ENCODE assay signal across 21 mouse cellular contexts in genomic region chr11:48820308-48820674, GRCm38 (mm10). TPM values are rescaled to one million over a fixed set of nuclear protein-coding genes. Genes with fewer than 3 reads are reported as not detected.
A peak's percentile ranks its signal among the peaks of the same experiment; 100 is the strongest.
DNase-seq lines count a peak whose midpoint lies in the region; ATAC-seq and TF ChIP-seq lines count a peak whose summit lies in the region.
"Had no signal": no experiment of that assay in that cellular context is flagged by ENCODE, and none has a peak within 500 bp of the region (broad histone marks: within the 10 kb centered on the region; RNA-seq: fewer than 3 reads in every experiment).

No protein-coding gene starts in this region.

- 0 out of 2 replicates have a peak overlapping the region, but pooled peaks have one; percentile 29 for H3K27ac ChIP-seq in heart, embryonic 10.5 days
- no peak overlapping the region for H3K27ac ChIP-seq in heart, adult 2 months
- no peak overlapping the region; the same call in 1 of the 2 replicates for H3K27ac ChIP-seq in kidney, adult 2 months (ENCODE audit: insufficient read depth, low read depth, low read length)
- peak overlapping the region; percentile 23; the same call in 1 of the 2 replicates for H3K27ac ChIP-seq in stomach, embryonic 15.5 days
- no peak overlapping the region for H3K27ac ChIP-seq in forebrain, embryonic 11.5 days (ENCODE audit: low read depth, low read length)
- H3K27ac ChIP-seq: embryonic facial prominence, embryonic 12.5 days; forebrain, embryonic 10.5 days; hindbrain, embryonic 15.5 days; midbrain, embryonic 12.5 days had no signal

- H3K9ac ChIP-seq in heart, adult 2 months (ENCODE audit: low read depth, low read length) = no peak overlapping the region
- no peak overlapping the region for H3K9ac ChIP-seq in stomach, embryonic 15.5 days
- H3K9ac ChIP-seq in forebrain, embryonic 11.5 days (ENCODE audit: low read length) = no peak overlapping the region
- H3K9ac ChIP-seq: embryonic facial prominence, embryonic 12.5 days; hindbrain, embryonic 15.5 days; midbrain, embryonic 12.5 days had no signal

- no peak for DNase-seq in heart, embryonic 10.5 days (ENCODE audit: low spot score)
- DNase-seq in heart, adult 2 months = no peak
- peak; percentile 49 for DNase-seq in kidney, adult 2 months
- no peak for DNase-seq in kidney, adult 11 months
- DNase-seq in adipocyte (ENCODE audit: low spot score) = peak; percentile 82
- DNase-seq in forebrain, embryonic 11.5 days (ENCODE audit: low spot score) = no peak
- no peak for DNase-seq in thymus, postnatal 4 days
- DNase-seq: cerebellum, postnatal 25 days; kidney, adult 9 months; kidney, postnatal 4 days; layer of hippocampus, postnatal 36 days; left cerebral cortex, postnatal 4 days; lung, postnatal 36 days; right cerebral cortex, adult 18-20 months; spleen, adult 18-20 months had no signal

- no peak for ATAC-seq in stomach, embryonic 15.5 days (ENCODE audit: insufficient read depth, low FRiP score, low read depth)
- ATAC-seq in forebrain, embryonic 11.5 days (replicated peaks; ENCODE audit: low FRiP score) = no peak
- ATAC-seq: Patski had no signal

- no peaks in the 10 kb centered on the region for H3K9me3 ChIP-seq in heart, embryonic 10.5 days
- no peaks in the 10 kb centered on the region for H3K9me3 ChIP-seq in stomach, embryonic 15.5 days
- no peaks in the 10 kb centered on the region for H3K9me3 ChIP-seq in forebrain, embryonic 11.5 days (ENCODE audit: control insufficient read depth, low read length)
- H3K9me3 ChIP-seq: embryonic facial prominence, embryonic 12.5 days; forebrain, embryonic 10.5 days; hindbrain, embryonic 15.5 days; midbrain, embryonic 12.5 days had no signal

- no peaks in the 10 kb centered on the region for H3K79me2 ChIP-seq in heart, adult 2 months (replicated peaks; ENCODE audit: control insufficient read depth, insufficient read depth, low read length)

- peaks cover 12% of the 10 kb centered on the region for H3K4me1 ChIP-seq in heart, embryonic 10.5 days
- H3K4me1 ChIP-seq in heart, adult 2 months (ENCODE audit: control insufficient read depth, insufficient read depth, low read length) = peaks cover 5% of the 10 kb centered on the region
- peaks cover 10% of the 10 kb centered on the region for H3K4me1 ChIP-seq in kidney, adult 2 months (ENCODE audit: control insufficient read depth, insufficient read depth, low read length)
- peaks cover 26% of the 10 kb centered on the region for H3K4me1 ChIP-seq in stomach, embryonic 15.5 days
- H3K4me1 ChIP-seq in forebrain, embryonic 11.5 days (replicated peaks; ENCODE audit: control insufficient read depth, insufficient read depth, low read length) = peaks cover 12% of the 10 kb centered on the region

- no peak overlapping the region for H3K4me2 ChIP-seq in stomach, embryonic 15.5 days
- no peak overlapping the region for H3K4me2 ChIP-seq in forebrain, embryonic 11.5 days (ENCODE audit: low read depth, low read length, severe bottlenecking)
- H3K4me2 ChIP-seq: embryonic facial prominence, embryonic 12.5 days; hindbrain, embryonic 15.5 days; midbrain, embryonic 12.5 days had no signal

- no peak for TF ChIP-seq EP300 in heart, adult 2 months (IDR thresholded peaks at IDR 0.05; ENCODE audit: insufficient read depth, low read depth, low read length)

- peaks cover 5% of the 10 kb centered on the region; the same call in 1 of the 2 replicates for H3K36me3 ChIP-seq in heart, embryonic 10.5 days
- H3K36me3 ChIP-seq in heart, adult 2 months (ENCODE audit: control insufficient read depth, insufficient read depth, low read length) = peaks cover 1% of the 10 kb centered on the region; the same call in 1 of the 2 replicates
- no peaks in the 10 kb centered on the region for H3K36me3 ChIP-seq in kidney, adult 2 months (ENCODE audit: control insufficient read depth, insufficient read depth, low read length)
- H3K36me3 ChIP-seq in stomach, embryonic 15.5 days = no peaks in the 10 kb centered on the region
- no peaks in the 10 kb centered on the region for H3K36me3 ChIP-seq in forebrain, embryonic 11.5 days (ENCODE audit: control insufficient read depth, insufficient read depth, low read length)
- H3K36me3 ChIP-seq: hindbrain, embryonic 15.5 days; midbrain, embryonic 12.5 days had no signal

- peaks cover 11% of the 10 kb centered on the region for H3K27me3 ChIP-seq in heart, embryonic 10.5 days (ENCODE audit: insufficient read depth, poor library complexity, severe bottlenecking)
- no peaks in the 10 kb centered on the region for H3K27me3 ChIP-seq in heart, adult 2 months (ENCODE audit: control insufficient read depth, insufficient read depth, low read length)
- no peaks in the 10 kb centered on the region for H3K27me3 ChIP-seq in kidney, adult 2 months (replicated peaks; ENCODE audit: control insufficient read depth, insufficient read depth, low read length)
- peaks cover 10% of the 10 kb centered on the region; the same call in 1 of the 2 replicates for H3K27me3 ChIP-seq in stomach, embryonic 15.5 days (replicated peaks)
- peaks cover 13% of the 10 kb centered on the region for H3K27me3 ChIP-seq in forebrain, embryonic 11.5 days (ENCODE audit: control insufficient read depth, insufficient read depth, low read length)
- H3K27me3 ChIP-seq: Patski had no signal

- no peak overlapping the region for H3K4me3 ChIP-seq in heart, embryonic 10.5 days
- H3K4me3 ChIP-seq in heart, adult 2 months = no peak overlapping the region
- no peak overlapping the region for H3K4me3 ChIP-seq in kidney, adult 2 months (ENCODE audit: insufficient read depth, low read depth, low read length)
- H3K4me3 ChIP-seq in stomach, embryonic 15.5 days (replicated peaks) = no peak overlapping the region
- H3K4me3 ChIP-seq in forebrain, embryonic 11.5 days (ENCODE audit: low read depth, low read length) = no peak overlapping the region
- H3K4me3 ChIP-seq: embryonic facial prominence, embryonic 12.5 days; forebrain, embryonic 10.5 days; hindbrain, embryonic 15.5 days; midbrain, embryonic 12.5 days had no signal

- intact Hi-C loops in heart, adult 2 months (cut with DNase I) = no loop called here

- no peak for TF ChIP-seq CTCF in heart, adult 2 months (IDR thresholded peaks at IDR 0.05)
- TF ChIP-seq CTCF in kidney, adult 2 months (conservative IDR thresholded peaks at IDR 0.05; ENCODE audit: insufficient read depth, insufficient read length, low read depth, low read length) = no peak

- TF ChIP-seq POLR2A in heart, adult 2 months (IDR thresholded peaks at IDR 0.05; ENCODE audit: insufficient read depth, low read depth, low read length) = no peak
- no peak for TF ChIP-seq POLR2A in kidney, adult 2 months (IDR thresholded peaks at IDR 0.05; ENCODE audit: low read depth, low read length)

RNA-seq across cellular contexts. Expression of gene Trim41, which starts 3.1 kb away (rescaled TPM):
- 3.0 and 4.7 TPM in 2 replicates for polyA plus RNA-seq in heart, embryonic 10.5 days (2016; fragmentation: Nextera tagmentation; extraction: Ambion mirVana)
- total RNA-seq in heart, adult 2 months (2021) = 10 to 100 TPM; 19.8 to 19.9 TPM
- polyA plus RNA-seq in heart, adult 2 months (2012; rRNA removed) = 19.1 and 19.3 TPM in 2 replicates
- polyA plus RNA-seq in kidney, adult 2 months (2012; rRNA removed) = 26.3 and 27.3 TPM in 2 replicates
- polyA plus RNA-seq in stomach, embryonic 15.5 days (2015; fragmentation: Nextera tagmentation; extraction: Ambion mirVana) = 5.0 and 6.7 TPM in 2 replicates
- polyA plus RNA-seq in forebrain, embryonic 11.5 days (2014; fragmentation: Nextera tagmentation; extraction: Ambion mirVana) = 4.5 and 5.6 TPM in 2 replicates

RNA-seq across cellular contexts. Expression of gene Trim7, which starts 5.6 kb away (rescaled TPM):
- 0.18 and 0.44 TPM in 2 replicates for polyA plus RNA-seq in heart, embryonic 10.5 days (2016; fragmentation: Nextera tagmentation; extraction: Ambion mirVana)
- total RNA-seq in heart, adult 2 months (2021) = 10 to 100 TPM; 18.2 to 18.4 TPM
- polyA plus RNA-seq in heart, adult 2 months (2012; rRNA removed) = 27.9 and 32.6 TPM in 2 replicates
- 80.3 and 98.8 TPM in 2 replicates for polyA plus RNA-seq in kidney, adult 2 months (2012; rRNA removed)
- 2.3 and 2.5 TPM in 2 replicates for polyA plus RNA-seq in stomach, embryonic 15.5 days (2015; fragmentation: Nextera tagmentation; extraction: Ambion mirVana)
- polyA plus RNA-seq in forebrain, embryonic 11.5 days (2014; fragmentation: Nextera tagmentation; extraction: Ambion mirVana) = 0.51 and 2.1 TPM in 2 replicates

RNA-seq across cellular contexts. Expression of gene Gm12184, which starts 6.2 kb away (rescaled TPM):
- polyA plus RNA-seq in heart, embryonic 10.5 days (2016; fragmentation: Nextera tagmentation; extraction: Ambion mirVana) = 0.68 and 1.9 TPM in 2 replicates
- 1 to 10 TPM; 3.8 to 3.9 TPM for total RNA-seq in heart, adult 2 months (2021)
- 18.8 and 28.2 TPM in 2 replicates for polyA plus RNA-seq in heart, adult 2 months (2012; rRNA removed)
- 9.7 and 10.4 TPM in 2 replicates for polyA plus RNA-seq in kidney, adult 2 months (2012; rRNA removed)
- 10.3 and 16.4 TPM in 2 replicates for polyA plus RNA-seq in stomach, embryonic 15.5 days (2015; fragmentation: Nextera tagmentation; extraction: Ambion mirVana)
- 12.3 and 12.7 TPM in 2 replicates for polyA plus RNA-seq in forebrain, embryonic 11.5 days (2014; fragmentation: Nextera tagmentation; extraction: Ambion mirVana)

RNA-seq across cellular contexts. Expression of gene Rack1, which starts 20.2 kb away (rescaled TPM):
- 542 and 712 TPM in 2 replicates for polyA plus RNA-seq in heart, embryonic 10.5 days (2016; fragmentation: Nextera tagmentation; extraction: Ambion mirVana)
- 100 to 1,000 TPM; 337 to 437 TPM for total RNA-seq in heart, adult 2 months (2021)
- 867 and 1,301 TPM in 2 replicates for polyA plus RNA-seq in heart, adult 2 months (2012; rRNA removed)
- 1,151 and 1,243 TPM in 2 replicates for polyA plus RNA-seq in kidney, adult 2 months (2012; rRNA removed)
- 732 and 736 TPM in 2 replicates for polyA plus RNA-seq in stomach, embryonic 15.5 days (2015; fragmentation: Nextera tagmentation; extraction: Ambion mirVana)
- polyA plus RNA-seq in forebrain, embryonic 11.5 days (2014; fragmentation: Nextera tagmentation; extraction: Ambion mirVana) = 648 and 653 TPM in 2 replicates

RNA-seq across cellular contexts. Expression of gene Irgm1, which starts 51.2 kb away (rescaled TPM):
- polyA plus RNA-seq in heart, embryonic 10.5 days (2016; fragmentation: Nextera tagmentation; extraction: Ambion mirVana) = 3.0 and 3.6 TPM in 2 replicates
- total RNA-seq in heart, adult 2 months (2021) = 10 to 100 TPM in 1 of 2 experiments, 1 to 10 TPM in 1; 9.9 to 13.5 TPM
- 10.0 and 17.2 TPM in 2 replicates for polyA plus RNA-seq in heart, adult 2 months (2012; rRNA removed)
- 24.4 and 28.2 TPM in 2 replicates for polyA plus RNA-seq in kidney, adult 2 months (2012; rRNA removed)
- 12.8 and 14.3 TPM in 2 replicates for polyA plus RNA-seq in stomach, embryonic 15.5 days (2015; fragmentation: Nextera tagmentation; extraction: Ambion mirVana)
- polyA plus RNA-seq in forebrain, embryonic 11.5 days (2014; fragmentation: Nextera tagmentation; extraction: Ambion mirVana) = 1.5 TPM in 2 replicates

Comparison
In these comparisons a context has a peak if more than half of its experiments do, and no peak if none do; other contexts are left out.
1. DNase-seq: peak in kidney, adult 2 months (single experiment) and adipocyte (single experiment); none in heart, embryonic 10.5 days (single experiment), heart, adult 2 months (0 of 2), kidney, adult 11 months (single experiment), forebrain, embryonic 11.5 days (single experiment) and thymus, postnatal 4 days (single experiment).
2. H3K27ac ChIP-seq: peak in heart, embryonic 10.5 days (single experiment) and stomach, embryonic 15.5 days (single experiment); none in heart, adult 2 months (single experiment), kidney, adult 2 months (single experiment) and forebrain, embryonic 11.5 days (single experiment).